Comparison of ENCODE assay signal across 1 mouse cellular context in the genomic region with DNA sequence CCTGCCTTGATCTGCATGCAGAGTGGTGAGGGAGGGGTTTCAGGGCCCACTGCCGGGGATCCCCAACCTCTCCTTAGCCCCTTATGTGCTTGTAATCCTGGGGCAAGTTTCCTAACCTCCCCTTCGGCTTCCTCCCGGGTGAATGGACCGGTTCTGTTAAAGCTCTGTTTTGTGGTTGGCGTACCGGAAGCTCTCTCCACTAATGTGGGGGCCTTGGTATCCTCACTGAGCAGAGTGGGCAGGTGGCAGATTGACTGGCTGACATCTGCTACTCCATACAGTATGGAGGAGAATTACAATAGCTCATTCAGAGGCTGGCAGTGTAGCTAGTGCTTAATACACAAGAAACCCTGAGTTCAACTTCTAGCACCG.
TF ChIP-seq lines count a peak whose summit lies in the region.

No protein-coding gene starts in this region.

TF ChIP-seq in CH12.LX, 34 proteins besides CTCF, POLR2A, EP300 and RAD21 (continued from another document):
- TF ChIP-seq MAX (IDR thresholded peaks at IDR 0.05; ENCODE audit: low read length) = 0 out of 2 replicates have a peak, but pooled peaks have one; percentile 0
